Mouse (Mus musculus) heart, postnatal 0 days (tissue): Measurements from ENCODE around the gene Evpl.

ENCODE experiments used
- CTCF ChIP-seq: IDR thresholded peaks from 2 replicates; pipeline ENCODE4 v1.5.1; 2016; ENCODE audit warnings: antibody characterized with exemption, control low read depth, low read depth
- EP300 ChIP-seq: IDR thresholded peaks from 2 replicates; pipeline ENCODE4 v1.6.1; 2016; ENCODE audit warnings: antibody characterized with exemption, low read depth

- no peak for TF ChIP-seq CTCF
- no peak for TF ChIP-seq EP300
Observed at GRCm38 (mm10) chr11:116255090-116255981, 17.5 kb upstream of the Evpl start.
